Mouse (Mus musculus): ENCODE measurements around the gene Wnt10a. TPM values are rescaled to one million over a fixed set of nuclear protein-coding genes. Genes with fewer than 3 reads are reported as not detected.

Wnt10a gene
- polyA plus RNA-seq, 1 experiment from 2014 or later, result 0.57 TPM

- H3K4me3 ChIP-seq, result peak overlapping the region; percentile 45
- no peaks in the 10 kb centered on the region for H3K9me3 ChIP-seq
- no peak overlapping the region for H3K27ac ChIP-seq (replicated peaks)
- H3K27me3 ChIP-seq, result peaks cover 82% of the 10 kb centered on the region
- ATAC-seq (ENCODE audit: low FRiP score, low read depth), result no peak
- H3K4me2 ChIP-seq, result peak overlapping the region; percentile 94
- H3K4me1 ChIP-seq (replicated peaks), result peaks cover 29% of the 10 kb centered on the region
- H3K36me3 ChIP-seq, result no peaks in the 10 kb centered on the region
- WGBS, result 1% methylated on average over 34 of the region's 35 CpGs
- peak overlapping the region; percentile 17; the same call in 1 of the 2 replicates for H3K9ac ChIP-seq
Observed at GRCm38 (mm10) chr1:74770727-74771466, 20.4 kb upstream of the Wnt10a start.

- no peak overlapping the region for H3K27ac ChIP-seq (replicated peaks)
- H3K27me3 ChIP-seq, result peaks cover 86% of the 10 kb centered on the region
- no peak for ATAC-seq (ENCODE audit: low FRiP score, low read depth)
- H3K4me1 ChIP-seq (replicated peaks), result peaks cover 29% of the 10 kb centered on the region
- H3K36me3 ChIP-seq, result no peaks in the 10 kb centered on the region
- no peaks in the 10 kb centered on the region for H3K9me3 ChIP-seq
- WGBS, result 4% methylated on average over 17 of the region's 26 CpGs
- H3K4me3 ChIP-seq, result peak overlapping the region; percentile 45
- peak overlapping the region; percentile 94 for H3K4me2 ChIP-seq
- H3K9ac ChIP-seq, result peak overlapping the region; percentile 17
Observed at GRCm38 (mm10) chr1:74771467-74771844, 19.9 kb upstream of the Wnt10a start.

- Histone ChIP-seq H3K4me2 (peak within 1 kb of the TSS; percentile 94), H3K9ac (peak within 1 kb of the TSS; percentile 41), H3K36me3 (no peaks in the 10 kb centered on the region), H3K27me3 (peaks cover 87% of the 10 kb centered on the region), H3K4me3 (peak within 1 kb of the TSS; percentile 45), H3K9me3 (no peaks in the 10 kb centered on the region), H3K4me1 (replicated peaks) (peaks cover 29% of the 10 kb centered on the region), H3K27ac (replicated peaks) (no peak within 1 kb of the TSS)
- WGBS, result no CpG with 5 or more reads among the region's 8 CpGs
- ATAC-seq (ENCODE audit: low FRiP score, low read depth), result no peak
Observed at GRCm38 (mm10) chr1:74771845-74771930, 19.6 kb upstream of the Wnt10a start, which contains the start of gene Wnt6. Wnt6 (plus strand) TSS chr1:74771892.

GRCm38 (mm10) chr1:74771931-74772620 is 19.2 kb upstream of the Wnt10a start:
- H3K9ac ChIP-seq, result peak overlapping the region; percentile 41
- no peak overlapping the region for H3K27ac ChIP-seq (replicated peaks)
- no peak for ATAC-seq (ENCODE audit: low FRiP score, low read depth)
- H3K36me3 ChIP-seq, result no peaks in the 10 kb centered on the region
- H3K27me3 ChIP-seq, result peaks cover 88% of the 10 kb centered on the region
- H3K4me1 ChIP-seq (replicated peaks), result peaks cover 29% of the 10 kb centered on the region
- WGBS, result under 1% methylated on average over 43 of the region's 51 CpGs
- H3K4me2 ChIP-seq, result peak overlapping the region; percentile 94
- peak overlapping the region; percentile 45 for H3K4me3 ChIP-seq
- no peaks in the 10 kb centered on the region for H3K9me3 ChIP-seq

GRCm38 (mm10) chr1:74773136-74773535 is 18.2 kb upstream of the Wnt10a start:
- Histone ChIP-seq H3K9me3 (no peaks in the 10 kb centered on the region), H3K27me3 (peaks cover 88% of the 10 kb centered on the region), H3K4me2 (peak overlapping the region; percentile 94), H3K4me3 (peak overlapping the region; percentile 25), H3K4me1 (replicated peaks) (peaks cover 29% of the 10 kb centered on the region), H3K36me3 (no peaks in the 10 kb centered on the region), H3K9ac (no peak overlapping the region), H3K27ac (replicated peaks) (no peak overlapping the region)
- peak; percentile 85 for ATAC-seq (ENCODE audit: low FRiP score, low read depth)
- WGBS, result under 1% methylated on average over 15 of the region's 15 CpGs

- Histone ChIP-seq H3K4me3 (no peak overlapping the region), H3K9ac (no peak overlapping the region), H3K36me3 (no peaks in the 10 kb centered on the region), H3K4me1 (replicated peaks) (peaks cover 29% of the 10 kb centered on the region), H3K4me2 (no peak overlapping the region), H3K9me3 (no peaks in the 10 kb centered on the region), H3K27me3 (peaks cover 81% of the 10 kb centered on the region), H3K27ac (replicated peaks) (no peak overlapping the region)
- 21% methylated on average over 7 of the region's 7 CpGs for WGBS
- no peak for ATAC-seq (ENCODE audit: low FRiP score, low read depth)
Observed at GRCm38 (mm10) chr1:74774062-74774461, 17.3 kb upstream of the Wnt10a start.

GRCm38 (mm10) chr1:74775816-74776215 is 15.5 kb upstream of the Wnt10a start:
- Histone ChIP-seq H3K9ac (no peak overlapping the region), H3K27ac (replicated peaks) (no peak overlapping the region), H3K4me2 (no peak overlapping the region), H3K27me3 (peaks cover 72% of the 10 kb centered on the region), H3K36me3 (no peaks in the 10 kb centered on the region), H3K4me1 (replicated peaks) (peaks cover 26% of the 10 kb centered on the region), H3K9me3 (no peaks in the 10 kb centered on the region), H3K4me3 (no peak overlapping the region)
- WGBS, result 6% methylated on average over 5 of the region's 5 CpGs
- no peak for ATAC-seq (ENCODE audit: low FRiP score, low read depth)

- Histone ChIP-seq H3K9me3 (no peaks in the 10 kb centered on the region), H3K9ac (no peak overlapping the region), H3K27me3 (peaks cover 75% of the 10 kb centered on the region), H3K4me3 (no peak overlapping the region), H3K4me2 (no peak overlapping the region), H3K4me1 (replicated peaks) (peaks cover 17% of the 10 kb centered on the region), H3K36me3 (no peaks in the 10 kb centered on the region), H3K27ac (replicated peaks) (no peak overlapping the region)
- ATAC-seq (ENCODE audit: low FRiP score, low read depth), result no peak
- 35% methylated on average over 3 of the region's 3 CpGs for WGBS
Observed at GRCm38 (mm10) chr1:74778934-74779486, 12.3 kb upstream of the Wnt10a start.

GRCm38 (mm10) chr1:74782045-74782444 is 9.3 kb upstream of the Wnt10a start:
- H3K4me1 ChIP-seq (replicated peaks), result peaks cover 23% of the 10 kb centered on the region
- H3K27me3 ChIP-seq, result peaks cover 76% of the 10 kb centered on the region
- no peaks in the 10 kb centered on the region for H3K9me3 ChIP-seq
- no peak overlapping the region for H3K4me2 ChIP-seq
- no peak overlapping the region for H3K27ac ChIP-seq (replicated peaks)
- H3K4me3 ChIP-seq, result no peak overlapping the region
- WGBS, result 21% methylated on average over 14 of the region's 14 CpGs
- no peak overlapping the region for H3K9ac ChIP-seq
- ATAC-seq (ENCODE audit: low FRiP score, low read depth), result no peak
- no peaks in the 10 kb centered on the region for H3K36me3 ChIP-seq

GRCm38 (mm10) chr1:74783554-74783953 is 7.8 kb upstream of the Wnt10a start:
- no peak overlapping the region for H3K9ac ChIP-seq
- no peak for ATAC-seq (ENCODE audit: low FRiP score, low read depth)
- peaks cover 84% of the 10 kb centered on the region for H3K27me3 ChIP-seq
- H3K9me3 ChIP-seq, result no peaks in the 10 kb centered on the region
- 3% methylated on average over 13 of the region's 13 CpGs for WGBS
- H3K4me2 ChIP-seq, result peak overlapping the region; percentile 91
- peaks cover 23% of the 10 kb centered on the region for H3K4me1 ChIP-seq (replicated peaks)
- H3K27ac ChIP-seq (replicated peaks), result no peak overlapping the region
- no peaks in the 10 kb centered on the region for H3K36me3 ChIP-seq
- peak overlapping the region; percentile 45 for H3K4me3 ChIP-seq

GRCm38 (mm10) chr1:74784041-74784759 is 7.1 kb upstream of the Wnt10a start:
- H3K9me3 ChIP-seq, result no peaks in the 10 kb centered on the region
- ATAC-seq (ENCODE audit: low FRiP score, low read depth), result peak; percentile 39; the same call in 1 of the 2 replicates
- H3K27ac ChIP-seq (replicated peaks), result no peak overlapping the region
- H3K4me3 ChIP-seq, result peak overlapping the region; percentile 45
- 0 out of 2 replicates have a peak overlapping the region, but pooled peaks have one; percentile 16 for H3K9ac ChIP-seq
- H3K27me3 ChIP-seq, result peaks cover 90% of the 10 kb centered on the region
- WGBS, result 2% methylated on average over 67 of the region's 67 CpGs
- peak overlapping the region; percentile 91 for H3K4me2 ChIP-seq
- peaks cover 23% of the 10 kb centered on the region for H3K4me1 ChIP-seq (replicated peaks)
- no peaks in the 10 kb centered on the region for H3K36me3 ChIP-seq

- 5% methylated on average over 7 of the region's 7 CpGs for WGBS
- Histone ChIP-seq H3K4me1 (replicated peaks) (peaks cover 25% of the 10 kb centered on the region), H3K4me2 (no peak overlapping the region), H3K36me3 (no peaks in the 10 kb centered on the region), H3K9me3 (no peaks in the 10 kb centered on the region), H3K27ac (replicated peaks) (no peak overlapping the region), H3K27me3 (peaks cover 96% of the 10 kb centered on the region), H3K9ac (no peak overlapping the region), H3K4me3 (no peak overlapping the region)
- 0 out of 2 replicates have a peak, but pooled peaks have one; percentile 12 for ATAC-seq (ENCODE audit: low FRiP score, low read depth)
Observed at GRCm38 (mm10) chr1:74787846-74788245, 3.5 kb upstream of the Wnt10a start.

Measured in hindbrain, embryonic 15.5 days (tissue).